ENCODE assay signal across 9 mouse cellular contexts in genomic region chr5:117505204-117505603, GRCm38 (mm10).
A peak's percentile ranks its signal among the peaks of the same experiment; 100 is the strongest.
DNase-seq lines count a peak whose midpoint lies in the region; ATAC-seq and TF ChIP-seq lines count a peak whose summit lies in the region.
"Had no signal": no experiment of that assay in that cellular context is flagged by ENCODE, and none has a peak within 500 bp of the region (broad histone marks: within the 10 kb centered on the region; RNA-seq: fewer than 3 reads in every experiment).

No protein-coding gene starts in this region.

- DNase-seq in urinary bladder, adult 18-20 months (ENCODE audit: low spot score in 2 of 2), result peak; percentile 28 to 54
- DNase-seq in urinary bladder, postnatal 10 days (ENCODE audit: low spot score), result no peak
- peak; percentile 44 for DNase-seq in forelimb bud, embryonic 11.5 days (ENCODE audit: low read depth, low spot score)
- peak; percentile 28 for DNase-seq in liver, adult 2 months (ENCODE audit: extremely low read depth, low read depth, low spot score)
- DNase-seq in thymus, adult 18-20 months, result peak; percentile 24 to 34

- H3K27me3 ChIP-seq in kidney, embryonic 14.5 days (ENCODE audit: control insufficient read depth, insufficient read depth, low read length), result no peaks in the 10 kb centered on the region
- no peaks in the 10 kb centered on the region for H3K27me3 ChIP-seq in liver, adult 2 months (ENCODE audit: control insufficient read depth, insufficient read depth, low read length)

- H3K79me2 ChIP-seq in liver, adult 2 months (ENCODE audit: control insufficient read depth, insufficient read depth, low read length), result no peaks in the 10 kb centered on the region

- no peak overlapping the region for H3K4me2 ChIP-seq in kidney, embryonic 14.5 days (replicated peaks; ENCODE audit: low read depth, low read length)

- H3K9me3 ChIP-seq in kidney, embryonic 14.5 days (ENCODE audit: control insufficient read depth, low read length), result no peaks in the 10 kb centered on the region; the same call in 1 of the 2 replicates

- H3K27ac ChIP-seq in kidney, embryonic 14.5 days (ENCODE audit: low read depth, low read length), result no peak overlapping the region
- no peak overlapping the region for H3K27ac ChIP-seq in liver, adult 2 months (replicated peaks; ENCODE audit: insufficient read depth, low read depth, low read length)

- H3K4me1 ChIP-seq in kidney, embryonic 14.5 days (ENCODE audit: control insufficient read depth, insufficient read depth, low read length), result peaks cover 4% of the 10 kb centered on the region; the same call in 1 of the 2 replicates
- no peaks in the 10 kb centered on the region for H3K4me1 ChIP-seq in liver, adult 2 months (ENCODE audit: control insufficient read depth, insufficient read depth, low read length)

- no peak for TF ChIP-seq POLR2A in liver, adult 2 months (IDR thresholded peaks at IDR 0.05; ENCODE audit: extremely low read depth, insufficient read depth, low read length)

- TF ChIP-seq CTCF in liver, adult 2 months (IDR thresholded peaks at IDR 0.05; ENCODE audit: low read depth, low read length), result peak; percentile 99

- ATAC-seq in cerebellum, adult (ENCODE audit: insufficient number of reproducible peaks, low FRiP score, low TSS enrichment), result peak; percentile 41; the same call in 1 of the 2 replicates
- 0 out of 2 replicates have a peak, but pooled peaks have one; percentile 28 for ATAC-seq in kidney, embryonic 14.5 days (ENCODE audit: low FRiP score, low TSS enrichment)
- peak; percentile 47 for ATAC-seq in neutrophil, adult 5-6 weeks (ENCODE audit: extremely low read depth, insufficient number of reproducible peaks, low FRiP score, poor library complexity, severe bottlenecking)

- WGBS in kidney, embryonic 14.5 days, result 67% methylated on average over 10 of the region's 10 CpGs
- WGBS in liver, adult 2 months, result 74% methylated on average over 10 of the region's 10 CpGs

- no peak overlapping the region for H3K9ac ChIP-seq in kidney, embryonic 14.5 days (ENCODE audit: low read depth, low read length)
- no peak overlapping the region for H3K9ac ChIP-seq in liver, adult 2 months (ENCODE audit: low read depth, low read length)

- no peaks in the 10 kb centered on the region for H3K36me3 ChIP-seq in kidney, embryonic 14.5 days (ENCODE audit: control insufficient read depth, insufficient read depth, low read length)
- no peaks in the 10 kb centered on the region for H3K36me3 ChIP-seq in liver, adult 2 months (ENCODE audit: control insufficient read depth, insufficient read depth, low read length)

- no peak overlapping the region for H3K4me3 ChIP-seq in kidney, embryonic 14.5 days (ENCODE audit: low read length)
- H3K4me3 ChIP-seq in liver, adult 2 months (ENCODE audit: insufficient read depth, low read depth, low read length), result no peak overlapping the region
- H3K4me3 ChIP-seq: myocyte had no signal
